Mouse (Mus musculus) CH12.LX (cell line): ENCODE measurements around the gene Ttc30a1. TPM values are rescaled to one million over a fixed set of nuclear protein-coding genes. Genes with fewer than 3 reads are reported as not detected.
"Not testable (repeated sequence)": the region's sequence is repeated elsewhere in the genome, so short reads cannot be mapped to it uniquely, and the experiment has no call there.

ENCODE experiments used
- DNase-seq: peaks from one replicate; pipeline ENCODE4 v3.0.0-alpha.2; 2013; ENCODE audit errors: extremely low read depth
- H3K27ac ChIP-seq: 2 replicates; pipeline ENCODE4 v1.5.1; 2012; ENCODE audit warnings: low read depth, mild to moderate bottlenecking, control low read depth, moderate library complexity; ENCODE audit not compliant: insufficient read depth
- H3K27me3 ChIP-seq: replicated peaks from 2 replicates; pipeline ENCODE3; 2012; ENCODE audit warnings: inconsistent platforms
- H3K36me3 ChIP-seq, 2 experiments: replicated peaks in 1 of 2; 2 replicates each; pipeline versions ENCODE3 to v1.6.1; 2012; ENCODE audit warnings: inconsistent platforms in 1 of 2, low read length in 1 of 2, mild to moderate bottlenecking in 1 of 2, mixed read lengths in 1 of 2, moderate library complexity in 1 of 2; ENCODE audit not compliant: control insufficient read depth in 1 of 2, insufficient read depth in 1 of 2
- H3K4me1 ChIP-seq, 2 experiments: 2 replicates each; pipeline ENCODE4 v1.6.1; 2012; ENCODE audit warnings: inconsistent platforms in 1 of 2, moderate library complexity in 1 of 2; ENCODE audit not compliant: insufficient read depth in 2 of 2, control insufficient read depth in 1 of 2
- H3K4me2 ChIP-seq: 2 replicates; pipeline ENCODE4 v1.6.1; 2012; ENCODE audit warnings: low read depth, mild to moderate bottlenecking, control low read depth; ENCODE audit not compliant: poor library complexity, insufficient read depth, severe bottlenecking
- H3K4me3 ChIP-seq, 3 experiments: fragments of 150-350 bp in 1 of 3; sonication (generic) in 1 of 3; replicated peaks in 1 of 3; 2 replicates each; pipeline versions ENCODE3 to v1.5.1; 2011 to 2012; ENCODE audit warnings: low read depth in 2 of 3, low read length in 2 of 3, mild to moderate bottlenecking in 2 of 3, moderate library complexity in 2 of 3, control low read depth in 1 of 3, improper control_type of control experiment in 1 of 3, inconsistent platforms in 1 of 3, mixed read lengths in 1 of 3; ENCODE audit not compliant: poor library complexity in 1 of 3
- H3K79me2 ChIP-seq: replicated peaks from 2 replicates; pipeline ENCODE4 v1.6.1; 2012; ENCODE audit warnings: mild to moderate bottlenecking, moderate library complexity; ENCODE audit not compliant: control insufficient read depth, poor library complexity, insufficient read depth, severe bottlenecking; ENCODE audit errors: extremely low read depth
- H3K9ac ChIP-seq: 2 replicates; pipeline ENCODE4 v1.6.1; 2012; ENCODE audit warnings: low read depth, mild to moderate bottlenecking, control low read depth, moderate library complexity; ENCODE audit not compliant: insufficient read depth
- H3K9me3 ChIP-seq: replicated peaks from 2 replicates; pipeline ENCODE3; 2012; ENCODE audit warnings: low read length, inconsistent platforms, mixed read lengths
- BHLHE40 ChIP-seq: IDR thresholded peaks from 2 replicates; pipeline ENCODE4 v1.6.1; 2011; ENCODE audit warnings: mild to moderate bottlenecking, low read depth, low read length, improper control_type of control experiment
- CHD1 ChIP-seq: IDR thresholded peaks from 2 replicates; pipeline ENCODE4 v1.6.1; 2012; ENCODE audit warnings: low read depth, low read length, improper control_type of control experiment, inconsistent platforms
- CTCF ChIP-seq, 2 experiments: IDR thresholded peaks in 1 of 2; conservative IDR thresholded peaks in 1 of 2; 2 replicates each; pipeline ENCODE4 v1.5.1; 2011 to 2012; ENCODE audit warnings: low read depth in 2 of 2, low read length in 2 of 2, improper control_type of control experiment in 1 of 2, inconsistent platforms in 1 of 2, mild to moderate bottlenecking in 1 of 2, moderate library complexity in 1 of 2
- ETS1 ChIP-seq: conservative IDR thresholded peaks from 2 replicates; pipeline ENCODE4 v1.6.1; 2012; ENCODE audit warnings: low read depth, mild to moderate bottlenecking, inconsistent platforms, low read length, improper control_type of control experiment, moderate library complexity
- MXI1 ChIP-seq: IDR thresholded peaks from 2 replicates; pipeline ENCODE4 v1.6.1; 2011; ENCODE audit warnings: mild to moderate bottlenecking, low read depth, low read length, improper control_type of control experiment
- MYC ChIP-seq: IDR thresholded peaks from 2 replicates; pipeline ENCODE4 v1.6.1; 2011; ENCODE audit warnings: low read depth, mild to moderate bottlenecking, improper control_type of control experiment, low read length
- PAX5 ChIP-seq: IDR thresholded peaks from 2 replicates; pipeline ENCODE4 v1.6.1; 2012; ENCODE audit warnings: low read length, inconsistent platforms, mixed read lengths
- POLR2A ChIP-seq: IDR thresholded peaks from 2 replicates; pipeline ENCODE4 v1.6.1; 2011; ENCODE audit warnings: low read depth, mild to moderate bottlenecking, improper control_type of control experiment, low read length
- POLR2AphosphoS2 ChIP-seq: IDR thresholded peaks from 2 replicates; pipeline ENCODE4 v1.6.1; 2011; ENCODE audit warnings: low read depth, low read length, improper control_type of control experiment
- SIN3A ChIP-seq: IDR thresholded peaks from 2 replicates; pipeline ENCODE4 v1.6.1; 2012; ENCODE audit warnings: low read length, improper control_type of control experiment, inconsistent platforms
- TBP ChIP-seq: conservative IDR thresholded peaks from 2 replicates; pipeline ENCODE4 v1.6.1; 2011; ENCODE audit warnings: low read depth, low read length, improper control_type of control experiment
- TCF12 ChIP-seq: IDR thresholded peaks from 2 replicates; pipeline ENCODE4 v1.6.1; 2014; ENCODE audit warnings: low read depth, mild to moderate bottlenecking, inconsistent platforms, low read length, improper control_type of control experiment
- USF1 ChIP-seq: IDR thresholded peaks from 2 replicates; pipeline ENCODE4 v1.6.1; 2014; ENCODE audit warnings: low read depth, mild to moderate bottlenecking, inconsistent platforms, low read length, improper control_type of control experiment
- ZC3H11A ChIP-seq: IDR thresholded peaks from 2 replicates; pipeline ENCODE4 v1.6.1; 2012; ENCODE audit warnings: low read depth, mild to moderate bottlenecking, inconsistent platforms, low read length, improper control_type of control experiment
- ZNF384 ChIP-seq: IDR thresholded peaks from 2 replicates; pipeline ENCODE4 v1.6.1; 2012; ENCODE audit warnings: low read depth, low read length, improper control_type of control experiment, inconsistent platforms
- dilution Hi-C: fragments of 300-500 bp; cut with MboI; formaldehyde crosslinking; loops from 2 replicates; pipeline ENCODE4 v1.14.3; 2020; ENCODE audit warnings: low sequenced_read_pairs; ENCODE audit not compliant: extremely low pct_unique_long_range_greater_than_20kb, extremely low pct_ligation_motif_present
- in situ Hi-C: fragments of 300-500 bp; cut with MboI; formaldehyde crosslinking; loops from 3 replicates; pipeline ENCODE4 v1.14.3; 2019; ENCODE audit warnings: low sequenced_read_pairs, low pct_ligation_motif_present, low pct_unique_long_range_greater_than_20kb, mixed read lengths
- polyA plus RNA-seq: library from polyadenylated mRNA; unstranded; fragments of >175 nt; gene quantifications from 2 replicates; pipeline ENCODE4 v1.2.1, GENCODE M21; 2012; ENCODE audit warnings: low read depth; ENCODE audit not compliant: insufficient read length
- total RNA-seq, 2 experiments: library from RNA; depleted of rRNA; stranded (reverse); fragments of 300-350 nt in 1 of 2; fragments of >200 nt in 1 of 2; gene quantifications; 2 replicates each; pipeline ENCODE4 v1.2.3; 2012 to 2014

Gene Ttc30a1
- total and polyA plus RNA-seq, 3 experiments: not detected

DNA sequence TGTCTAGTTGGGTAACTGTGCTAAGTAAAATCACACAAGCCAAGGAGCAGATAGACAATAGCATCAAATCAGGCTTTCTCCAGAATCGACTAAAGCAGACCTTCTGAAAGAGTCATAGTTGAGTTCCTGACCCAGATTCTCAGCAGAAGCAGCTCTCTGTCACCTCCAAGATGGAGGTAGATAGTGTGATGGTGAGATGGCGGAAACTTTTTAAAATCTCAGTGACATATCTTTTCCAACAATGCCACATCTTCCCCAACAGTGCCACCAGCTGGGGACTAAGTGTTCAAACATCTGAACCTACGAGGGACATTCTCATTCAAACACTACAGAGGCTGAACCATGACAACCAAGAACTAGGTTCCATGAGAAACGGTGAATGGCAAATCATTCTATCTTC, 859 bp upstream of the Ttc30a1 start:
- no peaks in the 10 kb centered on the region for H3K79me2 ChIP-seq
- no peak overlapping the region for H3K4me3 ChIP-seq
- H3K9me3 ChIP-seq: peaks cover 4% of the 10 kb centered on the region
- H3K36me3 ChIP-seq: no peaks in the 10 kb centered on the region
- H3K4me1 ChIP-seq: peaks cover under 1 to 11% of the 10 kb centered on the region in 2 experiments; a peak in 3 of 4 replicates
- dilution Hi-C loops (no loop called here), in situ Hi-C loops (loop anchor here (10.0 kb wide), 1 partner anchor 122 kb away; no protein-coding TSS in a partner anchor)
- no peak for DNase-seq
- no peak overlapping the region for H3K4me2 ChIP-seq
- no peaks in the 10 kb centered on the region for H3K27me3 ChIP-seq
- no peak overlapping the region for H3K27ac ChIP-seq
- TF ChIP-seq SIN3A (no peak), USF1 (no peak), POLR2A (no peak), CHD1 (no peak), MYC (no peak), MXI1 (no peak), TCF12 (no peak), ZNF384 (no peak), CTCF (conservative IDR thresholded peaks at IDR 0.05 in 1 of 2, IDR thresholded peaks at IDR 0.05 in 1 of 2; ENCODE audit: low read depth in 2 of 2, low read length in 2 of 2) (no peak), PAX5 (no peak), BHLHE40 (no peak), TBP (no peak), ETS1 (no peak), POLR2AphosphoS2 (no peak), ZC3H11A (no peak)
- H3K9ac ChIP-seq: no peak overlapping the region

DNA sequence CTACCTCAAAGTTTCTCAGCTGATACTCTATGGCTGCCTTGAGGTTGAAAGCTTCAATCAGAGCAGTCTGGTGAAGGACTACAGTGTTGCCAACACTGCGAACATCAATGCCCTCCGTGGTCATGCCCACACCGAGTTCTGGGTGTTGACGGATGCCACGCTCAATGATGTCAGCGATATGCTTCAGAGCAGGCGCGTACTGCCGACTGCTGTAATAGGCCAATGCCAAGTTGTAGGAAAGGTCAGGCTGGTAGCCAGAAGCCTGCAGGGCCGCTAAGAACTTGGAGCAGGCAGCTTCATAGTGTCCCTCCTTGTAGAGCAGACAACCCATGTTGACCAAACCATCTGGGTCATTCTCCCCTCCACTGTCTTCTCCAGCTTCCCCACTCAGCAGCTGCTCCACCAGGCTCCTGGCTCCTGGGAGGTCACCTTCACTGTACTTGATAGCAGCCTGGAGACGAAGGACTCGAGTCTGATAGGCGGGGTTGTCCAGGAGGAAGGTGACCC, 781 bp downstream of the Ttc30a1 start:
- H3K36me3 ChIP-seq, H3K27me3 ChIP-seq, H3K79me2 ChIP-seq, H3K27ac ChIP-seq, H3K9ac ChIP-seq, H3K4me1 ChIP-seq, H3K4me3 ChIP-seq, dilution Hi-C loops, H3K4me2 ChIP-seq, H3K9me3 ChIP-seq, DNase-seq: not testable (repeated sequence)
- in situ Hi-C loops: loop anchor here (10.0 kb wide), 1 partner anchor 124 kb away; no protein-coding TSS in a partner anchor
